Mouse (Mus musculus): ENCODE data around the gene Pstpip1. TPM values are rescaled to one million over a fixed set of nuclear protein-coding genes. Genes with fewer than 3 reads are reported as not detected.

The Pstpip1 gene
- total RNA-seq (2012; rRNA removed) (8.1 and 9.3 TPM in 2 replicates), total RNA-seq (2014; rRNA removed) (15.6 and 17.5 TPM in 2 replicates), polyA plus RNA-seq (2012; ENCODE audit: insufficient read length, low read depth) (32.0 and 38.2 TPM in 2 replicates)

- Histone ChIP-seq H3K79me2 (replicated peaks; ENCODE audit: control insufficient read depth, extremely low read depth, insufficient read depth, poor library complexity, severe bottlenecking) (no peaks in the 10 kb centered on the region), H3K4me3 (replicated peaks in 1 of 3; ENCODE audit: low read depth in 2 of 3, low read length in 2 of 3, poor library complexity in 1 of 3) (peak within 1 kb of the TSS; percentile 54 to 66 (median 55)), H3K4me2 (ENCODE audit: insufficient read depth, low read depth, poor library complexity, severe bottlenecking) (no peak within 1 kb of the TSS), H3K9me3 (replicated peaks; ENCODE audit: low read length) (no peaks in the 10 kb centered on the region), H3K27me3 (replicated peaks) (no peaks in the 10 kb centered on the region), H3K9ac (ENCODE audit: insufficient read depth, low read depth) (no peak within 1 kb of the TSS), H3K27ac (ENCODE audit: insufficient read depth, low read depth) (peak within 1 kb of the TSS; percentile 20; the same call in 1 of the 2 replicates), H3K4me1 (ENCODE audit: control insufficient read depth in 1 of 2, insufficient read depth in 2 of 2) (peaks cover 9 to 56% of the 10 kb centered on the region in 2 experiments), H3K36me3 (replicated peaks in 1 of 2; ENCODE audit: control insufficient read depth in 1 of 2, insufficient read depth in 1 of 2, low read length in 1 of 2) (peaks cover 0 to 10% of the 10 kb centered on the region in 2 experiments)
- peak; percentile 63 for DNase-seq (ENCODE audit: extremely low read depth)
- TF ChIP-seq HCFC1 (IDR thresholded peaks at IDR 0.05; ENCODE audit: low read depth, low read length) (no peak), CTCF (conservative IDR thresholded peaks at IDR 0.05 in 1 of 2, IDR thresholded peaks at IDR 0.05 in 1 of 2; ENCODE audit: low read depth in 2 of 2, low read length in 2 of 2) (no peak), KAT2A (IDR thresholded peaks at IDR 0.05; ENCODE audit: insufficient replicate concordance, low read length) (no peak), USF2 (conservative IDR thresholded peaks at IDR 0.05; ENCODE audit: low read depth, low read length) (no peak), MYC (IDR thresholded peaks at IDR 0.05; ENCODE audit: low read depth, low read length) (no peak), JUND (conservative IDR thresholded peaks at IDR 0.05; ENCODE audit: low read depth, low read length) (no peak), ETS1 (conservative IDR thresholded peaks at IDR 0.05; ENCODE audit: low read depth, low read length) (no peak), BHLHE40 (IDR thresholded peaks at IDR 0.05; ENCODE audit: low read depth, low read length) (no peak), NELFE (IDR thresholded peaks at IDR 0.05; ENCODE audit: low read depth, low read length) (peak; percentile 55; the same call in 1 of the 2 replicates), E2F4 (IDR thresholded peaks at IDR 0.05; ENCODE audit: insufficient replicate concordance, low read depth, low read length) (no peak), PAX5 (IDR thresholded peaks at IDR 0.05; ENCODE audit: low read length) (no peak), SIN3A (IDR thresholded peaks at IDR 0.05; ENCODE audit: low read length) (0 out of 2 replicates have a peak, but pooled peaks have one; percentile 20), MAFK (IDR thresholded peaks at IDR 0.05; ENCODE audit: insufficient replicate concordance, low read length) (no peak), CHD2 (IDR thresholded peaks at IDR 0.05; ENCODE audit: low read length) (no peak), GABPA (IDR thresholded peaks at IDR 0.05; ENCODE audit: insufficient replicate concordance, low read depth, low read length) (no peak), POLR2A (IDR thresholded peaks at IDR 0.05; ENCODE audit: low read depth, low read length) (peak; percentile 58; the same call in 1 of the 2 replicates), POLR2AphosphoS2 (IDR thresholded peaks at IDR 0.05; ENCODE audit: low read depth, low read length) (no peak), MXI1 (IDR thresholded peaks at IDR 0.05; ENCODE audit: low read depth, low read length) (no peak), ZC3H11A (IDR thresholded peaks at IDR 0.05; ENCODE audit: low read depth, low read length) (no peak), EP300 (IDR thresholded peaks at IDR 0.05; ENCODE audit: low read length) (no peak), NRF1 (IDR thresholded peaks at IDR 0.05; ENCODE audit: low read depth, low read length) (peak; percentile 39; the same call in 1 of the 2 replicates), ZMIZ1 (IDR thresholded peaks at IDR 0.05; ENCODE audit: low read depth, low read length) (no peak), UBTF (IDR thresholded peaks at IDR 0.05; ENCODE audit: low read depth, low read length) (peak; percentile 64; the same call in 1 of the 2 replicates), MEF2A (IDR thresholded peaks at IDR 0.05; ENCODE audit: borderline replicate concordance, low read depth, low read length) (no peak), TBP (conservative IDR thresholded peaks at IDR 0.05; ENCODE audit: low read depth, low read length) (0 out of 2 replicates have a peak, but pooled peaks have one; percentile 56), MAX (IDR thresholded peaks at IDR 0.05; ENCODE audit: low read length) (no peak), ELF1 (IDR thresholded peaks at IDR 0.05; ENCODE audit: low read depth, low read length) (no peak), USF1 (IDR thresholded peaks at IDR 0.05; ENCODE audit: low read depth, low read length) (no peak), TCF12 (IDR thresholded peaks at IDR 0.05; ENCODE audit: low read depth, low read length) (no peak), RCOR1 (conservative IDR thresholded peaks at IDR 0.05; ENCODE audit: low read depth, low read length) (no peak), IRF4 (IDR thresholded peaks at IDR 0.05; ENCODE audit: low read depth, low read length) (no peak), MAZ (IDR thresholded peaks at IDR 0.05; ENCODE audit: low read depth, low read length) (no peak), RAD21 (IDR thresholded peaks at IDR 0.05; ENCODE audit: low read depth, low read length) (no peak), ZNF384 (IDR thresholded peaks at IDR 0.05; ENCODE audit: low read depth, low read length) (no peak), JUN (IDR thresholded peaks at IDR 0.05; ENCODE audit: insufficient read depth, low read depth, low read length) (no peak), SMC3 (IDR thresholded peaks at IDR 0.05; ENCODE audit: low read depth, low read length) (no peak), CHD1 (IDR thresholded peaks at IDR 0.05; ENCODE audit: low read depth, low read length) (no peak), ZKSCAN1 (IDR thresholded peaks at IDR 0.05; ENCODE audit: borderline replicate concordance, low read depth, low read length) (no peak)
- in situ Hi-C loops (cut with MboI; ENCODE audit: low pct_ligation_motif_present, low pct_unique_long_range_greater_than_20kb, low sequenced_read_pairs): no loop called here
- dilution Hi-C loops (cut with MboI; ENCODE audit: extremely low pct_ligation_motif_present, extremely low pct_unique_long_range_greater_than_20kb, low sequenced_read_pairs): no loop called here
Measured at GRCm38 (mm10) chr9:56089778-56090520, at the start of gene Pstpip1. Gene Pstpip1, plus strand, starts transcription at chr9:56089962.
